Mouse (Mus musculus) MEL (cell line): ENCODE measurements around the gene Dctn1. TPM values are rescaled to one million over a fixed set of nuclear protein-coding genes. Genes with fewer than 3 reads are reported as not detected.

Experiments used
- DNase-seq: peaks from one replicate; pipeline ENCODE4 v3.0.0; 2011; ENCODE audit warnings: low read depth, low spot score
- H3K27ac ChIP-seq: 2 replicates; pipeline ENCODE4 v1.5.1; 2012; ENCODE audit warnings: low read depth, mild to moderate bottlenecking, control low read depth, low read length, moderate library complexity; ENCODE audit not compliant: control insufficient read depth
- H3K27me3 ChIP-seq, 2 experiments: fragments of 150-350 bp in 1 of 2; sonication (generic) in 1 of 2; 2 replicates each; pipeline ENCODE4 v1.6.1; 2012; ENCODE audit warnings: low read length in 2 of 2, mild to moderate bottlenecking in 2 of 2, improper control_type of control experiment in 1 of 2, moderate library complexity in 1 of 2; ENCODE audit not compliant: insufficient read depth in 2 of 2, control insufficient read depth in 1 of 2
- H3K36me3 ChIP-seq, 2 experiments: 2 replicates each; pipeline ENCODE4 v1.6.1; 2012 to 2014; ENCODE audit warnings: low read length in 2 of 2, improper control_type of control experiment in 1 of 2, inconsistent platforms in 1 of 2, mild to moderate bottlenecking in 1 of 2; ENCODE audit not compliant: insufficient read depth in 2 of 2, control insufficient read depth in 1 of 2
- H3K4me1 ChIP-seq, 2 experiments: fragments of 150-350 bp in 1 of 2; sonication (generic) in 1 of 2; 2 replicates each; pipeline ENCODE4 v1.6.1; 2012; ENCODE audit warnings: low read length in 2 of 2, improper control_type of control experiment in 1 of 2, mild to moderate bottlenecking in 1 of 2; ENCODE audit not compliant: insufficient read depth in 2 of 2, control insufficient read depth in 1 of 2
- H3K4me3 ChIP-seq, 2 experiments: fragments of 150-350 bp in 1 of 2; sonication (generic) in 1 of 2; 2 replicates each; pipeline ENCODE4 v1.5.1; 2012; ENCODE audit warnings: low read depth in 2 of 2, low read length in 2 of 2, mild to moderate bottlenecking in 2 of 2, moderate library complexity in 2 of 2, control low read depth in 1 of 2, improper control_type of control experiment in 1 of 2; ENCODE audit not compliant: control insufficient read depth in 1 of 2, insufficient read depth in 1 of 2
- H3K79me2 ChIP-seq: 2 replicates; pipeline ENCODE4 v1.6.1; 2012; ENCODE audit warnings: mild to moderate bottlenecking, low read length, moderate library complexity; ENCODE audit not compliant: control insufficient read depth, poor library complexity, insufficient read depth
- H3K9ac ChIP-seq: 2 replicates; pipeline ENCODE4 v1.6.1; 2012; ENCODE audit warnings: low read depth, mild to moderate bottlenecking, control low read depth, low read length, moderate library complexity; ENCODE audit not compliant: control insufficient read depth, poor library complexity, severe bottlenecking
- H3K9me3 ChIP-seq: fragments of 150-350 bp; sonication (generic); replicated peaks from 2 replicates; pipeline ENCODE4 v1.6.1; 2012; ENCODE audit warnings: mild to moderate bottlenecking, low read length, improper control_type of control experiment, moderate library complexity; ENCODE audit not compliant: insufficient read depth
- CTCF ChIP-seq, 3 experiments: IDR thresholded peaks in 2 of 3; conservative IDR thresholded peaks in 1 of 3; 2 replicates each; pipeline ENCODE4 v1.5.1; 2011 to 2012; ENCODE audit warnings: low read length in 3 of 3, low read depth in 2 of 3, mild to moderate bottlenecking in 2 of 3, improper control_type of control experiment in 1 of 3, inconsistent platforms in 1 of 3, mixed read lengths in 1 of 3, moderate library complexity in 1 of 3; ENCODE audit not compliant: control insufficient read depth in 1 of 3, insufficient read depth in 1 of 3, poor library complexity in 1 of 3, severe bottlenecking in 1 of 3
- E2F4 ChIP-seq: IDR thresholded peaks from 2 replicates; pipeline ENCODE4 v1.6.1; 2011; ENCODE audit warnings: low read depth, low read length, improper control_type of control experiment, borderline replicate concordance
- ELF1 ChIP-seq: IDR thresholded peaks from 2 replicates; pipeline ENCODE4 v1.6.1; 2014; ENCODE audit warnings: low read depth, mild to moderate bottlenecking, inconsistent platforms, low read length, improper control_type of control experiment, moderate library complexity
- GABPA ChIP-seq: IDR thresholded peaks from 2 replicates; pipeline ENCODE4 v1.6.1; 2012; ENCODE audit warnings: low read depth, mild to moderate bottlenecking, inconsistent platforms, low read length, improper control_type of control experiment, moderate library complexity
- HCFC1 ChIP-seq: IDR thresholded peaks from 2 replicates; pipeline ENCODE4 v1.6.1; 2012; ENCODE audit warnings: low read depth, mild to moderate bottlenecking, inconsistent platforms, low read length, improper control_type of control experiment, moderate library complexity
- MAFK ChIP-seq: IDR thresholded peaks from 2 replicates; pipeline ENCODE4 v1.6.1; 2011; ENCODE audit warnings: low read depth, mild to moderate bottlenecking, low read length, improper control_type of control experiment, borderline replicate concordance
- MXI1 ChIP-seq: IDR thresholded peaks from 2 replicates; pipeline ENCODE4 v1.6.1; 2011; ENCODE audit warnings: mild to moderate bottlenecking, low read depth, low read length, improper control_type of control experiment
- RAD21 ChIP-seq: IDR thresholded peaks from 2 replicates; pipeline ENCODE4 v1.6.1; 2011; ENCODE audit warnings: mild to moderate bottlenecking, low read depth, low read length, improper control_type of control experiment
- RCOR1 ChIP-seq: IDR thresholded peaks from 2 replicates; pipeline ENCODE4 v1.6.1; 2012; ENCODE audit warnings: low read depth, mild to moderate bottlenecking, inconsistent platforms, low read length, improper control_type of control experiment
- SIN3A ChIP-seq: IDR thresholded peaks from 2 replicates; pipeline ENCODE4 v1.6.1; 2012; ENCODE audit warnings: low read length, improper control_type of control experiment, inconsistent platforms
- SMC3 ChIP-seq: IDR thresholded peaks from 2 replicates; pipeline ENCODE4 v1.6.1; 2011; ENCODE audit warnings: low read depth, low read length, improper control_type of control experiment
- UBTF ChIP-seq: IDR thresholded peaks from 2 replicates; pipeline ENCODE4 v1.6.1; 2012; ENCODE audit warnings: low read depth, mild to moderate bottlenecking, inconsistent platforms, low read length, improper control_type of control experiment, moderate library complexity, borderline replicate concordance; ENCODE audit not compliant: insufficient read depth
- USF1 ChIP-seq: IDR thresholded peaks from 2 replicates; pipeline ENCODE4 v1.6.1; 2014; ENCODE audit warnings: low read depth, mild to moderate bottlenecking, inconsistent platforms, low read length, improper control_type of control experiment, moderate library complexity
- USF2 ChIP-seq, 2 experiments: IDR thresholded peaks; 2 replicates each; pipeline ENCODE4 v1.6.1; 2011 to 2012; ENCODE audit warnings: improper control_type of control experiment in 2 of 2, low read length in 2 of 2, borderline replicate concordance in 1 of 2, inconsistent platforms in 1 of 2, low read depth in 1 of 2, mild to moderate bottlenecking in 1 of 2; ENCODE audit not compliant: insufficient read depth in 1 of 2
- ZC3H11A ChIP-seq: IDR thresholded peaks from 2 replicates; pipeline ENCODE4 v1.6.1; 2012; ENCODE audit warnings: low read depth, mild to moderate bottlenecking, inconsistent platforms, low read length, improper control_type of control experiment
- ZKSCAN1 ChIP-seq: IDR thresholded peaks from 2 replicates; pipeline ENCODE4 v1.6.1; 2012; ENCODE audit warnings: low read depth, mild to moderate bottlenecking, inconsistent platforms, low read length, improper control_type of control experiment, moderate library complexity
- ZMIZ1 ChIP-seq: IDR thresholded peaks from 2 replicates; pipeline ENCODE4 v1.6.1; 2012; ENCODE audit warnings: low read depth, mild to moderate bottlenecking, inconsistent platforms, low read length, improper control_type of control experiment, moderate library complexity
- polyA plus RNA-seq, 2 experiments: library from polyadenylated mRNA; stranded (reverse) in 1 of 2; unstranded in 1 of 2; fragments of >175 nt in 1 of 2; fragments of >200 nt in 1 of 2; gene quantifications; 2 replicates each; pipeline versions ENCODE4 v1.2.1 to v1.2.4; 2012; ENCODE audit warnings: low replicate concordance in 2 of 2, low read depth in 1 of 2; ENCODE audit not compliant: insufficient read length in 2 of 2, insufficient read depth in 1 of 2, missing spikeins in 1 of 2
- total RNA-seq: library from RNA; depleted of rRNA; stranded (reverse); fragments of 300-350 nt; gene quantifications from 2 replicates; pipeline ENCODE4 v1.2.3, GENCODE M21; 2012

Gene Dctn1
- total and polyA plus RNA-seq, 3 experiments, result 23.3 to 81.9 TPM; not detected in 1

DNA sequence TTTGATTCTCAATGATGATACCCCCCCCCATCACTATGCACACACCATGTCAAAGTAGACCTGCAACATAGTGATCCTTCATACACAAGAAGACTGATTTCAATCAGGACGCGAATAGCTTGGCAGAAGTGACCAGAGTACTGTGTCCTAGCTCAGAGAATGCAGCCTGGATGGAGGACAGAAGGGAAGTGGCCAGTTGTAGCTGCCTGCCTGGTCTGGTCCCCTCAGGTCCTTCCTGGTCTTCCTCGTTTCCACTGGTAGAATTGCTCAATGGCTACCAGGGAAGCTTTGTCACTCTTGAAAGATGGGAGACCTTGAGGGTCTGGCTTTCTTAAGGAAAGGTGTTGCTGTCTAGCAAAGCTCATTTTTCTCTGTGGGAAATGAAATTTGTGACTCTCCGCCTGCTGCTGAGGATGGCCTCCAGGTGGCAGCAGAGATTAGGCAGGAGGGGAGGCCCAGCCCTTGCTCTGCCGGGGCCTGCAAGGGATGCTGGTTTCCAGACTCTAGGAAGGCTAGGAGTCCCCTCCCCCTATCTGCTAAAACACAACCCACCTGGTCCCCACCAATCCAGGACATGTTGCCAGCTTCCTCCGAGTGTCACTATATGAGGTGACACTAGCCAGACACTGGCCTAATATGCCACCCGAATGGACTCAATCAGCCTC is 49.4 kb downstream of the Dctn1 start:
- H3K27ac ChIP-seq, result no peak overlapping the region
- H3K36me3 ChIP-seq, result no peaks in the 10 kb centered on the region
- no peak overlapping the region for H3K4me3 ChIP-seq
- H3K27me3 ChIP-seq, result no peaks in the 10 kb centered on the region; a peak in 1 of 4 replicates
- H3K9me3 ChIP-seq, result no peaks in the 10 kb centered on the region
- peak; percentile 60 for DNase-seq
- no peak overlapping the region for H3K9ac ChIP-seq
- H3K4me1 ChIP-seq, result no peaks in the 10 kb centered on the region
- TF ChIP-seq CTCF (IDR thresholded peaks at IDR 0.05 in 2 of 3, conservative IDR thresholded peaks at IDR 0.05 in 1 of 3; ENCODE audit: control insufficient read depth in 1 of 3, insufficient read depth in 1 of 3, low read depth in 2 of 3, low read length in 3 of 3, poor library complexity in 1 of 3, severe bottlenecking in 1 of 3) (peak; percentile 78 to 93 (median 86)), RAD21 (peak; percentile 79), ELF1 (no peak), USF2 (IDR thresholded peaks at IDR 0.05; ENCODE audit: borderline replicate concordance in 1 of 2, insufficient read depth in 1 of 2, low read depth in 1 of 2, low read length in 2 of 2) (no peak), ZKSCAN1 (no peak), SMC3 (peak; percentile 93), UBTF (no peak), SIN3A (no peak), RCOR1 (no peak), ZC3H11A (peak; percentile 70)
- no peaks in the 10 kb centered on the region for H3K79me2 ChIP-seq

GRCm38 (mm10) chr6:83219814-83220213 is 54.1 kb downstream of the Dctn1 start, which contains the start of gene Slc4a5:
Gene Slc4a5, plus strand, starts transcription at chr6:83219828.
- no peak for DNase-seq
- H3K9me3 ChIP-seq, result no peaks in the 10 kb centered on the region
- H3K27me3 ChIP-seq, result peaks cover 0 to 2% of the 10 kb centered on the region in 2 experiments
- no peak within 1 kb of the TSS for H3K9ac ChIP-seq
- H3K4me1 ChIP-seq, result no peaks in the 10 kb centered on the region
- H3K79me2 ChIP-seq, result no peaks in the 10 kb centered on the region
- H3K4me3 ChIP-seq, result no peak within 1 kb of the TSS
- H3K36me3 ChIP-seq, result no peaks in the 10 kb centered on the region
- H3K27ac ChIP-seq, result no peak within 1 kb of the TSS
- TF ChIP-seq ZMIZ1 (no peak), E2F4 (no peak), HCFC1 (no peak), USF1 (no peak)

- H3K79me2 ChIP-seq, result no peaks in the 10 kb centered on the region
- peaks cover 19 to 22% of the 10 kb centered on the region in 2 experiments for H3K27me3 ChIP-seq
- TF ChIP-seq MAFK, result no peak
- TF ChIP-seq MXI1, result no peak
- TF ChIP-seq GABPA, result no peak
- TF ChIP-seq, all 39 proteins: peak for 0
Observed at GRCm38 (mm10) chr6:83231486-83231885, 65.8 kb downstream of the Dctn1 start.

More at GRCm38 (mm10) chr6:83231486-83231885, 65.8 kb downstream of the Dctn1 start:
- no peak overlapping the region for H3K4me3 ChIP-seq
- no peaks in the 10 kb centered on the region for H3K9me3 ChIP-seq
- DNase-seq, result no peak
- no peaks in the 10 kb centered on the region for H3K4me1 ChIP-seq
- no peak overlapping the region for H3K9ac ChIP-seq
- H3K36me3 ChIP-seq, result no peaks in the 10 kb centered on the region
- H3K27ac ChIP-seq, result no peak overlapping the region
